Mouse (Mus musculus): Measurements from ENCODE around the gene Asb12. TPM values are rescaled to one million over a fixed set of nuclear protein-coding genes. Genes with fewer than 3 reads are reported as not detected.
"Not testable (repeated sequence)": the region's sequence is repeated elsewhere in the genome, so short reads cannot be mapped to it uniquely, and the experiment has no call there.

Asb12 gene
- 10 to 100 TPM; 47.4 to 55.2 (median 49.9) TPM for total RNA-seq (2022)

DNA sequence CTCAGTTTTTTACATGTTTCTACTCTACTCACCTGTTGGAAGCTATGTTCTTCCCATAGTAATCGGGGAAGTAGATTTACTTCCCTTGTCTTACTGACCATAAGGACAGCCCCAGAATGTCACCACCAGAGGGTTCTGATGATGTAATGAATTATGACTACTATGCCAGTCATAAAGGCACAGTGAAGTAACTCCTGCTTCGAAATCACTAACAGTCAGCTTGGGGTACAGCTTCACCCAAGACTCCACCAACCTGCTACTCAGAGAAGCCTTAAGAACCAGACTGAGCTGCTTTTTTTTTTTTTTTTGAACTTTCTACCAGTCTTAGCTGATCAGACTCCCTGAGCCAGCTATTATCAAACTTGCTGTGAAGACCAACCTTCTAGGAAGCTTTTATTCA, at the start of gene Asb12, which contains the start of gene Pfn5:
Gene Asb12 (minus strand): TSS at position 101 of the 400 bp plus-strand sequence.
Gene Pfn5 (plus strand): TSS at position 218 of the 400 bp plus-strand sequence.
- no peak for DNase-seq (ENCODE audit: low spot score in 2 of 2)

DNA sequence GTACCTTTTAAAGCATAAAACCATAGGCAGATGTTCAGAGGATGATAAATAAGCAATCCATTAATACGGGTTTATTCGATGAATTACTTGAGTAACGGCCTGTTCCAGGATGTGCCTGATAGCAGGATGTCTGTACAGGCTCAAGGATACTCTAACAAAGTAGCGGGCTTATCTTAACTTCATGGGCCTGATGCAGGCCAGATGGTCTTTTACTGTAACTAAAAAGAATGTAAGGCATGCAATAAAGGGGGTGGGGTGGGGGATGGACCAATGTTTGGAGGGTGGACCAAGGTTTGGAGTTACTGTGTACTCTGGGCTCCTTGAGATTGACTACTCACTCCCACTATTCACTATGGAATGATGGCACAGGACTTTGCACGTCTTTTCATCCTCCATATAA, 42.8 kb upstream of the Asb12 start:
- DNase-seq (ENCODE audit: low spot score in 2 of 2), result no peak

DNA sequence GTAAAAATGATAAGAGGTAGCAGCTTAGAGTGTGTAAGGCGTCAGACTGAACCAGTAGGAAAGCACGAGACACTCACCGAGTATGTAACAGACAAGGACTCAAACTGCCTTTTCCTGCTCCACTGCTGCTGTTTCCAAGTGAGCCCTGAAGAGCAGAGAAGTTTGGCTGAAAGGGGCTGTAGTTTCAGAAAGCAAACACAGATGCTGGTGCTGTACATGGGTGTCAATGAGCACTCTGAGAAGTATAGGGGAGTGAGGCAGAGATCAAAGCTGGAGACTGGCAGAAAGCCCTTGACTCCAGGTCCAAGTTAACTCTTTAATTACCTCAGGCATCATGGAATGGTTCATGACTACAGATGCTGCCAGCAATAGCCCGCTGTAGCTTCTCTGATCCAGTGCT, 3.5 kb downstream of the Asb12 start:
- no peak for DNase-seq (ENCODE audit: low spot score in 2 of 2)

DNA sequence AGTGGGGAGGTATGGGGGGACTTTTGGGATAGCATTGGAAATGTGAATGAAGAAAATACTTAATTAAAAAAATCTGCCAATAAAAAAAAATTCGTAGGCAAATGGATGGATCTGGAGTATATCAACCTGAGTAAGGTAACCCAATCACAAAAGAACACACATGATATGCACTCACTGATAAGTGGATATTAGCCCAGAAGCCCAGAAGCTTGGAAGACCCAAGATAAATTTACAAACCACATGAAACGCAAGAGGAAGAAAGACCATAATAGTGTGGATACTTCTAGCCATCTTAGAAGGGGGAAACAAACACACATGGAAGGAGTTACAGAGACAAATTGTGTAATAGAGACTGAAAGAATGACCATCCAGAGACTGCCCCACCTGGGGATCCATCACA, 22.3 kb downstream of the Asb12 start:
- DNase-seq (ENCODE audit: low spot score in 2 of 2), result not testable (repeated sequence)

DNA sequence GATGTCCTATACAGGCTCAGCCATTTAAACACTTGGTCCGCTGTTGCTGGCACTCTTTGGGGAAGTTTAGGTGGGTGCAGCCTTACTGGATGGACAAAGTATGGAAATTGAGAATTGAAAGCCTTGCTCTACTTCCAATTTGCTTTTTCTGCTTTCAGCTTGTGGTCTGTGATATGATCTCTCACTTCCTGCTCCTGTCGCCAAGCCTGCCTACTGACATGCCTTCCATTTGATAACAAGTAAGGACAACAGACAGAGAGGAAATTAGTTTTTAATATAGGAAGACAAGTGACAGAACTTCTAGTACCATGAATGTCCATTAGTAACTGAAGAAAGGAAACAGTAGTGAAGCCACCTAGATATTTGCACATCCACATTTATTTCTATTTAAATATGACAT, 32.6 kb downstream of the Asb12 start:
- no peak for DNase-seq (ENCODE audit: low spot score in 2 of 2)

DNA sequence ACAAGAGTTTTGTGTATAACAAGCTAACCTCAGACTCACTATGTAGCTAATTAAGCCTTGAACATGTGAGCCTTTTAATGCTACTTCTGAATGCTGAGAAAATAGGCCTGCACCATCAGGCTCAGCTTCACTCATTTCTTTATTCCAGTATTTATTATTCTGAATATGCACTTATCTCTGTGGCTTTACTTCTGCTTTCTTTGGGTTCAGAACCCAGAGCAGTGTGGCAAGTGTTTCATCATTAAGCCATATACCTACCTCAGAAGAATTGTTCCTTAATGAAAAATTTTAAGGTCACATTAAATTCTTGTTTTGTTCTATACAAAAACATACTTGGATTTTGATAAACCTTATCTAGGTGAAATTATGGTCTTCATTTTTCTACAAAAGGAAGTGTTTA, 33.9 kb downstream of the Asb12 start:
- DNase-seq (ENCODE audit: low spot score in 2 of 2), result no peak

DNA sequence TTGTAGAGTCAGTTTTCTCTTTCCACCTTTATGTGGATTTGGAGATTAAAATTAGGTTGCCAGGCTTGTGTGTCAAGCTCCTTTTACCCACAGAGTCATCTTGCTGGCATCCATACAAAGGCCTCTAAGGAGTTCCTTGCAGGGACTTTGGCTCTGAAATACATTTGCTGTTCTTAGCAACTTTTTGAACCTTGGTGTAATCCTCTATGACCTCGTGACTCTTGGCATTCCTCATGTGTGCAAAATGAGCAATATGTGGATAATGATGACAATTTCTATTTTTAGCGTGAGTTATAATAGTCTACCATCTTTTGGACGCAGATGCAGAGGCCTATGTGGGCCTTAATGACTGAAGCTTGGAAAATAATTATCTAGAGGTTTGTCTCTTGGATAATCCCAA, 100.6 kb downstream of the Asb12 start:
- peak in 1 of 2 experiments; percentile 8 for DNase-seq (ENCODE audit: low spot score in 2 of 2)

DNA sequence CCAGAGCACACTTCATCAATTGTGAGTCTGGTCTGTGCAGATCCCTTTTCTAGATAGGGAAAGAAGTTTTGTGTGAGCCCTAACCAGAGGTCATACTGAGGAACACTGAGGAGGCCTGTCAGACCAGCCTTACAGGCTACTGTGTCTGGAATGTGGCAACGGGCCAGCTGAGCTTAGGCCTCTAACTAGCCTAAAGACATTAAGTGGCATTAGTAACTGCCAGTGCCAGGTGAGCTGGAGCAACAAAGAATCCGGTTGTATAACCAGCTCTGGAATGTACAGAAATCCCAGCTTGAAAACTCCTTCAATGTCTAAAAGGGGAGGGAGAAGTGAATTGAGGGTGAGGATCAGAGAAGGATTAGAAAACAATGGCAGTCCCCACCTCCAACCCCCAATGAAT, 111.9 kb downstream of the Asb12 start:
- DNase-seq (ENCODE audit: low spot score in 2 of 2), result no peak

DNA sequence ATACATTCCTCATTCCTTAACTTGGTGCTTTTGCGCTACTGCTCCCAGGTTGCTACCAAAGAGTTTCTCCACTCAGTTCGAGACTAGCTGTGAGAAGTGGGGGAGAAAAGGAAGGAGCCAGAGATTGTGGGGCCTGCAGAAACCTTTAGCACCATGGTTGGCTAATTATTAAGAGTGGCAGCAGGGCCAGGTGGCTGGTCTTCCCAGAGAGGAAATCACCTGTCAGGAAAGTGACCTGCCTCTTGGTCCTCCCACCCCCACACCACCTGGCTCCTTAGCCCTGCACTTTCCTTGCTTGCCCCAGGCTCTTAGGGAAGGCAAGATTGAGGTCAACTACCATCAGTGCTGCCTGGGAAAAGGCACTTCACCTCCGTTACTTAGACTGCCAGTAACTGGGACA, 112.6 kb downstream of the Asb12 start:
- peak in 1 of 2 experiments; percentile 10 for DNase-seq (ENCODE audit: low spot score in 2 of 2)

DNA sequence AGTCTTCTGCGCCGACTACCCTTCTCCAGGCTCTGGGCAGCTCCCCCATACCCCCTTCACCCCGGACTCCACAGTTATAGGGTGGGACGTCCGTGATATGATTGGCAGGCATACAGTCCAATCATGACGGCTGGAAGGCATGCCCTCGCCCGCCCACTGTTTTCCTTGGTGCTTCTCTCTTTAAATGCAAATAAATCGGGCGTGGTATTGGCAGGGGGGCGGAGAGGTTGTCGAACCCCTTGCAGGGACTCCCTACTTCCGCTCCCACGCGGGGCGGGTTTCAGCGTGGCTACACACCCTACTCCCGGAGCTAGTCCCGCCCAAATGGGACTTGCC, 113.0 kb downstream of the Asb12 start, which contains the start of gene Amer1:
Gene Amer1 (minus strand): TSS at position 97 of the 336 bp plus-strand sequence.
- DNase-seq (ENCODE audit: low spot score in 2 of 2), result peak; percentile 81 to 88

DNA sequence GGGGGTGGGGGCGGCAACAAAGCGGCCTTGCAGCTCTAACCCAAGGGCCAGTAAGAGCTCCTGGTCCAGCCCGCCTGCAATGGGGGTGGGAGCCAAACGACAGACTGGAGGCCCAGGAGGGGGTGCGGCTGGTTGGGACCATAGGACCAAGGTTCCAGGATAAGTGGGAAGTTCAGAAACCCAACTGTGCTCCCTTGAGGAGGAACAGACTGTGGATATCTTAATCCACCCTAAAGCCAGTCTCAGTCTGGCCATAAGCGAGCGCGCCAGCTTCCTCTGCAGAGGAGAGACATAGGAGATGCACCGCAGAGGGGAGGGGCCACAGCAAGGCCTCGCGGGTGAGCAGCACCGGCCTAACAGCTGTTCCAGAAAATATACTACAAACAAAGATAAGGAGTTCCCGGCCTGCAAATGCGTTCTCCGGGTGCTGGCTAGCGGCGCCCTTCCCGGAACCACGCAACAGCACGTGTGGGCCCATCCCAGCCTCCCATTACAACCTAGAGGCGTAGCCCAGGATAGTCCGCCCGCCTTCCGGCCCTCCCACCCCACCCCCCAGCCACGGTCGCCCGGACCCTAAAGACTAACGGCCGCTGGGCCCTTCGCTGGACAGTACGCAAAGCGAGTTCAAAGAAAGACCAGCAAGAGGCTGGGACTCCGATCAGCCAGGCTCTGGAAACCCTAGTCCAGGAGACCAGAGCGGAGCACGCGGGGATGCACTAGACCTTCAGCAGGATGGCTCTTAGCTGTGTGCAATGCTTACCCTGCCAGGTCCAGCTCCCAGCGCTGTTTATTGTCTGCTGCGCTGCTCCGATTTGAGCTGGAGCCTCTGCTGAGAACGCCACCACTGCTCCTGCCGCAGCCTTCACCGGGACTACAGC, 113.7 kb downstream of the Asb12 start:
- DNase-seq (ENCODE audit: low spot score in 2 of 2), result peak; percentile 2 to 24

DNA sequence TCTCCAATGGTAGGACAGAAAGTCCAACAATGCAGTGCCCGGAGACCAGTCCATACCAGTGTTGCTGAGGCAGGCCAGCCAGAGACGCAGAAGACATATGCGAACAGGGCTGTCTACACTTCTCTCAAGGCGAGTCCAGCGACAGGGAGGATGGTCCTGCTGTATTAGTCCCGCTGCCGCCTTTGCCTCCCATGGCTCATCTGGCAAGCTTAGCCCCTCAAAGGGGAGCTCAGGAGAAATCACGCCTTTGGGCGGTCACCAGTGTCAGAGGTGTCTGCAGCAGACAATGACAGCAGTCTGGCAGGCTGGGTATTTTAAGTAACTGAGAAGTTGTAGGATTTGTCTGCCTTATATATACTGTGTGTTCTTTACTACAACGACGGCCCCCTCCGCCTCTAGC, 114.4 kb downstream of the Asb12 start:
- DNase-seq (ENCODE audit: low spot score in 2 of 2), result no peak

DNA sequence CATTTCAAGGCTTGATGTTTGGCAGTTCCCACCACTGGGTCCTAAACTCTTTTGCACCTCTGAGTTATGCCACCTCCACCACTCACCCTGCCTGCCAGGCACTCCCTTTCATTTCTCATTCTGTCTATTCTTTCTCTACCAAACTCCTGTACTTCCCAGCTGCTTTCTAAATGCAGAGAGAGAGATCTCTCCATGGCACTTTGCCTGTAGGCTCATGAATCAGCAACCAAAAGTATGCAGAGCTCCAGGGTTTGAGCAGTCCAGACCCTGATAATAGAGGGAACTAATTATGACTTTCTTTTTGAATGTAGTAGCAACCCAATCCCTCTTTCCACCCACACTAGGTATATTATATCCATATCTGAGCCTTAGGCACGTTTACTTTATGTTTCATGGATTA, 115.5 kb downstream of the Asb12 start:
- no peak for DNase-seq (ENCODE audit: low spot score in 2 of 2)

DNA sequence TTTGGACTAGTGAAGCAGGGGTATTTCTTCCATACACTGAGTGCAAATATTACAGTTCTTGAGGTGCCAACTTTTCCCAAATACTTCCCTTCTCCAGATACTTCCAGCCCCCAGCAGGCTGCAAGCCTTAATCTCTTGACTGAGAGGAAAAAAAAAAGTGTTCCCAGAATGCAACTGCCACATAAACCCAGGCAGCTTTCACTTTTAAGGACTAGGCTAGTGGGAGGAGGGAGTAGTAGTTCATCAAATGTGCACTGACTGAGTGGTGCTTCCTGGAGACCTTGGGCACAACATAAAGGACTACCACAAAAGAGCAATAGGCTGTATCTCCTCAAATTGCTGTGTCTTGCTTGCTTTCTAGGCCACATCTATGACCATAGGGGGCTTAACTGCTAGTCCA, 116.5 kb downstream of the Asb12 start:
- no peak for DNase-seq (ENCODE audit: low spot score in 2 of 2)

DNA sequence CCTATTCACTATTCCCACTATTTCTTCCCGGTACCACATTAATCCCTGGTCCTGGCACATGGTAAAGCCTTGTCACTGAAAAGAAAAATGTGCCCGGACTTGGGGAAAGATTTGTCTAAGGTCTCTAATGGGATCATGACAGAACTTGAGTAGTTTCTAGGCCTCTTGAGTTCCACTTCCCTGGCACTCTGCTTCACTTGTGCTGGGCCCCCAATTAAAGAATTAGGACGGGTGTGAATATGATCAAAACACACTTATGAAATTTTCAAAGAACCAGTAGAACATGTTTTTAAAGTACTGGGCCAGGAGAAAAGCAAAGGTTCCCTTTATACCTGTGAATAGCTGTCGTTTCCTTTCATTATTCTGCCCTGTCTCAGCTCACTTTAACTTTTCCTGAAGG, 119.3 kb downstream of the Asb12 start:
- no peak for DNase-seq (ENCODE audit: low spot score in 2 of 2)

DNA sequence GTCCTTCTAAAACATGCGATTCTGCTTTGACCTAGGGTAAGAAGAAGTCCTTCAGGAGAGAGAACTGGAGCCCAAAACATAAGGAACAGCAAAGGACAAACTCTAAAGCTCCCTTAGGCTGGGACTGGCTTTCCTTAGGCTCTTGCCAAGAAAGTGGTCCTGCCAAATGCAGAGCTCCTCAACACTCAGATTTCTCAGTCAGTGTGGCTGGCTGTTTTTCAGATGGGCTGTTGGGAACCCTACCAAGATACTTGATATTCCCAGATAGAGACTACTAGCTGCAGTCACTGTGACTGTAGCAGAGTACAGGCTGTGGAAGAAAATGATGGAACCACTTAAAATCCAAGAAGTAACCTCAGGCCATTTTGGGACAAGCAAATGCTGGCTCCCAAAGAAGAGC, 120.6 kb downstream of the Asb12 start:
- DNase-seq (ENCODE audit: low spot score in 2 of 2), result peak; percentile 23 to 54

Other genes starting within 250 kb of the Asb12 start
- gene Amer1, start 113.1 kb downstream of the Asb12 start, total RNA-seq (2022), result 1 to 10 TPM; 2.9 to 3.8 (median 3.3) TPM
- not detected for gene Pfn5, start 117 bp upstream of the Asb12 start, total RNA-seq (2022)
- gene Zc4h2, start 100.5 kb upstream of the Asb12 start, total RNA-seq (2022), result 1 to 10 TPM in 2 of 4 experiments, under 1 TPM in 2; 0.46 to 1.3 (median 1.0) TPM
- gene Zc3h12b, start 153.7 kb upstream of the Asb12 start, total RNA-seq (2022), result under 1 TPM; 0.10 to 0.75 (median 0.43) TPM

Data from gastrocnemius, adult 8-10 months (tissue).